Mouse (Mus musculus): ENCODE data around the gene Hes5.

DNA sequence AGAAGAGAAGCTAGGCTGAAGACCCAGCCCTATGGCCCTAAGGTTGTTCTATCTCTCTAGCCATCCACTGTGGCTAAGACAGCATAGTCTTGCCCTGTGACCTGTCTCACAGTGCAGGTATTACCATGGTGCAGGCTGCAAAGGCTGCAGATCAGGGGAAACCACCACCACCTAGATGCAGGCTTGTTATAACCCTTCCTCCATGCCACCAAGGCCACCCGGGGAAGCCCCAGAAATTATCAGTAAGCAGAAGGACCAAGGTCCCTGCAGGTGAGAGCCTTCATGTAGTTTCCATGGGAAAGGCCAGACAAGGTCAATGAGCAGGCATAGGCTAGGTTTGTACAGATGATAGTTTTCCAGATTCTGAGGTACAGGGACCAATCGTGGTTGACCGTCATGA is 46.9 kb upstream of the Hes5 start:
- TF ChIP-seq CTCF (IDR thresholded peaks at IDR 0.05; ENCODE audit: low read depth) (no peak), EP300 (IDR thresholded peaks at IDR 0.05; ENCODE audit: low read depth) (no peak)

Measured in liver, postnatal 0 days (tissue).